Mouse (Mus musculus) adrenal gland, postnatal 25 days (tissue): ENCODE results near the gene Ptpra. TPM values are rescaled to one million over a fixed set of nuclear protein-coding genes. Genes with fewer than 3 reads are reported as not detected.
"Not testable (repeated sequence)": the region's sequence is repeated elsewhere in the genome, so short reads cannot be mapped to it uniquely, and the experiment has no call there.

Experiments
- DNase-seq: peaks from one replicate; pipeline ENCODE4 v3.0.0; 2021; ENCODE audit warnings: mixed read lengths
- total RNA-seq: library from RNA; stranded (reverse); gene quantifications from 2 replicates; pipeline ENCODE4 v1.2.3, GENCODE M21; 2021

Gene Ptpra
- total RNA-seq, 1 experiment from 2014 or later: 144 TPM

DNA sequence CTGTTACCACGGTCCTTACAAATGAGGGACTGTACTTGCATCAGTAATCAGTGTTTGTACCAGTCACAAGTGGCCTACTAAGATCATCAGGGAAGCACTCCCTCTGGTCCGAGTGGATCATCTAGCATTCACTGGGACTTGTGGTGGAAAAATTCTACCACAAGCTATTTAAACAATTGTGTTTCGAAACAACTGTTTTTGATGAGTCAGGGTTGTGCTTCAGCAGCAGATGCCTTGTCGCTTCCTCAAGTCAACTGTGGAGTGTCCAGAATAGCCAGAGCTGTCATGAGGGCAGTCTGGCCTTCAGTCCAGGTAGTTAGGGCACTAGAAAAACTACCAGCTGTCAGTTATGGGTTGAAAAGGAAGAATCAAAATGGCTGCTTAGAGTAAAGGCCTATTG lies 38.5 kb downstream of the Ptpra start:
- DNase-seq: no peak

- DNase-seq: no peak
These were observed 41.1 kb downstream of the Ptpra start for GRCm38 (mm10) chr2:130491162-130491561.

DNA sequence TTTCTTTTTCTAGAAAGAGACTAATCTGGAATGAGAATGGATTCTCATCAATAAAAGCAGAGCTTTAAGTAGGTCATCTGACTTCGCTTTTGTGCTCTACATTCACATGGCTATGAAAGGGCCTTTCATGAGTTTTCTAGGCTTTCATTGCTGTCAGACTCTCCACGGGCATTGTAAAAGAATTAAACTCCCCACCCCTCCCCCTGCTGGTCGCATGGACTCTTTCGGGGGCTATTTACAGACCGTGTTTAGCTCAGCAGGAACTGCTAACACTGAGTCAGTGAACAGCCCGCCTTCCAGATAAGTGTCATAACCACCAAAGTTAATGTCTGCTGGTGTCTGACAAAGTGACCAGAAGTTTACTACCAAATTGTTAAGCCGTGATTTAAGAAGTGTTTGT lies 41.5 kb downstream of the Ptpra start:
- no peak for DNase-seq

- not testable (repeated sequence) for DNase-seq
These were observed 45.0 kb downstream of the Ptpra start for GRCm38 (mm10) chr2:130495114-130495513.

DNA sequence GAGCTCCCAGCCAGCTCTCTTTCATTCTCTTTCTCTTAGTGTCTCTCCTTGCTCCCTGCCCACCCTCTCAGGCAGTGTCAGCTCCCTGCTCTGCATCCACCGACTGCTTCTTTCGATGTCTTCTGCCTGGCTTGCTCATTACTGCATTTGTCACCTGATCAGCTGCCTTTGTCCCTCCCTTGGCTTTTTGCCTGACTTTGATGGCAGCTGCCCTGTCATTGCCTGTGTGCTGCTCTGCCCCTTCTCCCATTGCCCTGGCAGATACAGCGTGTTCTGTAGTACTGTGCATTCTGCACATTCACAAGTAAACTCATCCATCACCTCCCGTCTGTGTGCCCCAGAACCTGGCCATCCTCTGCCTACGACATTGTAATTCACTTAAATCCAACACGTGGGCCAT lies 46.0 kb downstream of the Ptpra start:
- peak; percentile 37 for DNase-seq

DNA sequence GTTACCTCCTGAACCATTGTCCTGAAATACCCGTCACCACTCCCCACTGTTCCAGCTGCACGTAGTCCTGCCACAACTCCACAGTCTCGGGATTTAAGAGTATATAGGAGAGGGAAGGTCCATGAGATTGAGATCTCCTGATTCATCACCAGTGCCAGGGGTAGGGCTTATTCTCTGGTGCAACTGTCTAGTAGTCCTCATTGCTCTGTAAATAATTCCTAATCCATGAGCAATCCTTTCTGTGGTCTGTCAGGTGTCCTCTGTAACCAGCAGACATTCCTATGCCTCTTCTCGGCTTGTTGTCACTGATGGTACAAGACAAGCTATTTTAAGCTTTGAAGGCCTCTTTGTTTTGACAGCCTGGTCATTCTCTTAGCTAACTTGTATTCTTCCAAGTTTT lies 46.9 kb downstream of the Ptpra start:
- no peak for DNase-seq

DNA sequence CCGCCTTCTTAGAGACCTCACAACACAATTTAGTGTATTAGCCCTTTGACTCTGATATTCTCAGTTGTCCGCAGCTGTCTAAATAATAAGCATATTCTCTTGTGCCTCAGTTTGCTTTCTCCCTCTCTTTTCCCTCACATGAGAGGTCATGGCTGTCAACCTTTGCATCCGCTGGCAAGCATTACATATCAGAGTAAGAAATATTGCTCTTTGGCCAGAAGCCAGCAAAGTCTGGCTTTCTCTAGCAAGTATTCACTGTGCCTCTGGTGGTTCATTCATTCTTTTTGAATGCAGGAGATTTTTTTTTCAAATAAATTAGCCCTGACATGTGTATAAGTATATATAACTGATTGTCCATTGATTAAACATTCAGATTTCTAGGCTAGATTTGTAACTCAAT lies 49.5 kb downstream of the Ptpra start:
- peak; percentile 31 for DNase-seq

- DNase-seq: no peak
These were observed 51.5 kb downstream of the Ptpra start for GRCm38 (mm10) chr2:130501556-130501955.

DNA sequence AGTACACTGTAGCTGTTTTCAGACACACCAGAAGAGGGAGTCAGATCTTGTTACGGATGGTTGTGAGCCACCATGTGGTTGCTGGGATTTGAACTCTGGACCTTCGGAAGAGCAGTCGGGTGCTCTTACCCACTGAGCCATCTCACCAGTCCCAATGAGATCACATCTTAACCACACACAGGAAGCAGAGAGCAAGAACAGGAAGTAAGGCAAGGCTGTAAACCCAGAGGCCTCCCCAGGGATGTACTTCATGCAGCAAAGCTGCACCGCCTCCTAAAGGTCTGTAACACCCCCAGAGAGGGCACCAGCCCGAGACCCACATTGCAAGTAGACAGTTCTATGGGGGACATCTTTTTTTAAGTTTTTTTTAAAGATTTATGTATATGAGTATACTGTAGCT lies 61.5 kb downstream of the Ptpra start:
- not testable (repeated sequence) for DNase-seq

DNA sequence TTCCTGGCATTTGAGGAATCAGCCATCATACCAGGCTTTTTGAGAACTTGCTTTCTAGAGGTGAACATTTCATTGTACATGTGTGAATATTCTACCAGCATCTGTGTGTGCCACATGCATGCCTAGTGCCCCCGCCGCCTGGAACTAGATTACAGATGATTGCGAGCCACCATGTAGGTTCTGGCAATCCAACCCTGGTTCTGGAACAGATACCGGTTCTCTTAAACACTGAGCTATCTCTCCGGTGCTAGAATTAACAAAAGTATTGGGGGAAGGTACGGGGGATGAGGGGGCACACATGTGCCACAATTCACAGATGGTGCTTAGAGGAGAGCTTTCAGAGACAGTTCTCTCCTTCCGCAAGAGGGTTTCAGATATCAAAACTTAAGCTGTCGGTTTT lies 63.8 kb downstream of the Ptpra start:
- DNase-seq: no peak

GRCm38 (mm10) chr2:130515791-130516190 lies 65.7 kb downstream of the Ptpra start:
- DNase-seq: no peak

DNA sequence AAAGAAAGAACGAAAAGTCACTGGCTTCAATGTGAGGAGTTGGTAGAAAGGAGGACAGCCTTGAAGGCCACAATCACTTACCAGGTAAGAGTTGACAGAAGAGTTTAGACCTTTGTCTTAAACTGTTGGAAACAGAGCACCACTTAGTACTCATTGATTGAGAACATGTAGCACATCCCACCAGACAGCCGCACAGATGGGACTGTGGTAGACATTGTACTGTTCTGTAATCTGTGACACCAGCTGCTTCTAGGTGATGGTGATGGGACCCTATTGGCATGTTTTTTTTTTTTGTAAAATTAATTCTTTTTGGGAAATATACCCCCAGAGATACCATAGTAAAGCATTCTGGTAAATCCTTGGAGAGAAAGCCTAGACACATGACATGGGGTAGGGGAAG lies 71.8 kb downstream of the Ptpra start:
- DNase-seq: no peak

DNA sequence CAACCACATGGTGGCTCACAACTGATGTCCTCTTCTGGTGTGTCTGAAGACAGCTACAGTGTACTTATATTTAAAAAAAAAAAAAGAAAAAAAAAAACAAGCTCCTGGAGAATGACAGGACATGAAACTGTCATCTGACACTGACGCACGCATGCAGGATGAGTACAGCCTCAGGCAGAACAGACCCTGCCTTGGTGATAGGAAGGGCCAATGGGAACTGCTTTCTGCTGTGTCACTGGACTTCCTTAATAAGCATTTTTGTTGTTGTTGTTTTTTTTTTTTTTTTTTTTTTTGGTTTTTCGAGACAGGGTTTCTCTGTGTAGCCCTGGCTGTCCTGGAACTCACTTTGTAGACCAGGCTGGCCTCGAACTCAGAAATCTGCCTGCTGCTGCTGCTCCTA lies 75.4 kb downstream of the Ptpra start:
- DNase-seq: not testable (repeated sequence)

DNA sequence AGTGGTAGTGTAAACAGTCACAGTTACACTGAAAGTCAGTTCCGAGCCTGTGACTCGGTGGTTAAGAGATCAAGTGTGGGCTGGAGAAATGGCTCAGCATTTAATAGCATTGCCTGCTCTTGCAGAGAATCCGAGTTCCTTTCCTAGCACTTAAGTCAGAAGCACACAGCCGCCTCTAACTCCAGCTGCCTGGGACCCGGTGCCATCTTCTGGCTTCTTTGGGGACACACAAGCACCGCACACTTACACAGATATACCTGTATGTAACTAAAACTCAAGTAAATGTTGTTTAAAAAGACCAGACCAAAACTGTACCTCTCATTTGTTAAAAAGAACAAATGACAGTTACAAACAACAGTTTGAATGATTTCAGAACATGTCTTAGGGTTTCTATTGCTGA lies 78.4 kb downstream of the Ptpra start:
- no peak for DNase-seq

DNA sequence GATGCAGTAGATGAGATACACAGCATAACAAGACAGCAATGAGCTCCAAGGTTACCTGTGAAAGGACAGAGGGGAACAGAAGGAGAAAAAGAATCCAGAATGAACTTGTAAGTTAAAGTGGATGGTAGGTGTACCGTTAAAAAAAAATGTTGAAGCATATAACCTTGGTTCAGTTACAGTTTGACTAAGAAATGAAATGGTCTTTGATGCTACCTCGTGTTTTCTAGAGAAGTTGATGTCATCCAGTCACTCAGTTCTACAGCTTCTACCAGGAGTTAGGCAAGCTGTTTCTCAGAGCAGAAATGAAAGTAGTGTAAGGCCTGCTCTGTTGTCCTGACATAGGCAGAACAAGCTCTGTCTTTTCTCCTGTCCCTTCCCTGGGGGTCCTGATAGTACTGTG lies 79.2 kb downstream of the Ptpra start:
- DNase-seq: no peak

GRCm38 (mm10) chr2:130529925-130530324 lies 79.8 kb downstream of the Ptpra start:
- no peak for DNase-seq

GRCm38 (mm10) chr2:130532201-130532600 lies 82.1 kb downstream of the Ptpra start:
- no peak for DNase-seq

GRCm38 (mm10) chr2:130535017-130535416 lies 84.9 kb downstream of the Ptpra start:
- DNase-seq: no peak

- DNase-seq: no peak
These were observed 86.8 kb downstream of the Ptpra start for GRCm38 (mm10) chr2:130536890-130537289.

DNA sequence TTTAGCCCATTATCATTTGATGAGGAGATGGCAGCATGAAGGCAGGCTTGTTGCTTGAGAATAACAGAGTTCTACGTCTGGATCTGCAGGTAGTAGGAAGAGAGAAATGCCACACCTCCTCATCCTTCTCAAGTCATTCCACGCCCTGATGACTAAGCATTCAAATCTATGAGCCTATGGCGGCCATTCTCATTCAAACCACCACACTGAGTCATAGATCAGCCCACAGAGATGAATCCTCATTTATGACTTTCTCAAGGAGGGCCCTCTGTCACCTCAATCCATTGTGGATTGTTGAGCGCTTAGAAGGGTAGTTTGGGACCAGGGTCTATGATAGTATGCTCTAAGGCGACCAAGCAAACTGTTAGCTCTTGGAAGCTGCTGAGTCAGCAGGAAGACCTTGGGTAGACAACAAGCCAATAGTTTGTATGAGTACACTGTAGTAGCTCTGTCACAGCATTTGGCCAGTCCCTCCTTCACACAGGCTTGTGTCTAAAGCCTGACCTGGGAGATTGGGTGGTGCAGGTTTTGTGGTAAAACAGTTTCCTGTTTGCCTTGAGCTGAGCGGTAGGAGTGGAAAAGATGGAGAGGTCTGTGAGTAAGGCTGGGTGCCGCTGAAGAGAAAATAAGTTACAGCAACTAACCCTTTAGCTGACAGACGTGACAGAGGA lies 88.9 kb downstream of the Ptpra start:
- no peak for DNase-seq

DNA sequence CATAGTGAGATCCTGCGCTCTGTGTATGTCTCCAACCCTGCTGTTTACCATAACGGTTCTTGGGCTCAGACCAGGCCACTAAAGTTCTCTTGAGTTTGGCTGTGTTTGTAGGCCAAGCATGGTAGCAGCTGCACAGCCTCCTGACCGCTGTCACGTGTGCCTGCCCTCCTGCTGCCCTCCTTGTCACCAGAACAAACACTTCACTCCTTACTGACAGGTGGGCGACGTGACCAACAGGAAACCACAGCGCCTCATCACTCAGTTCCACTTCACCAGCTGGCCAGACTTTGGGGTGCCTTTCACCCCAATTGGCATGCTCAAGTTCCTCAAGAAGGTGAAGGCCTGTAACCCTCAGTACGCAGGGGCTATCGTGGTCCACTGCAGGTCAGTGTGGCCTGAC lies 90.2 kb downstream of the Ptpra start:
- DNase-seq: no peak

- DNase-seq: no peak
These were observed 96.9 kb downstream of the Ptpra start for GRCm38 (mm10) chr2:130546957-130547356.

DNA sequence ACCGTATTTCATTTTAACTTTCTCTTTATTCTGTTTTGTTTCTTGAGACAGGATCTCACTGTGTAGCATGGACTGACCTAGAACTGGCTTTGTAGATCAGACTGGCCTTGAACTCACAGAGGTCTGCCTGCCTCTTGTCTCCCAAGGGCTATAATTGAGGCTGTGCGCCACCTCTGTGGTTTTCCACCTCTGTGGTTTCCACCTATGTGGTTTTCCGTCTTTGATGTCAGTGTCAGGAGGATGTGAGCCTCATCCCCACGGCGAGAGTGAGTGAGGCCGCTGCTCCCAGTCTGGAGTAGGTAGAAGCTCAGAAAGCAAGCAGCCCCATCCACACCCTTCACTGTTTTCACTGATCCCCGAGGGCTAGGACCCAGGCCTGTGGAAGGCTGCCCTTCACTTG lies 104.8 kb downstream of the Ptpra start:
- DNase-seq: no peak

DNA sequence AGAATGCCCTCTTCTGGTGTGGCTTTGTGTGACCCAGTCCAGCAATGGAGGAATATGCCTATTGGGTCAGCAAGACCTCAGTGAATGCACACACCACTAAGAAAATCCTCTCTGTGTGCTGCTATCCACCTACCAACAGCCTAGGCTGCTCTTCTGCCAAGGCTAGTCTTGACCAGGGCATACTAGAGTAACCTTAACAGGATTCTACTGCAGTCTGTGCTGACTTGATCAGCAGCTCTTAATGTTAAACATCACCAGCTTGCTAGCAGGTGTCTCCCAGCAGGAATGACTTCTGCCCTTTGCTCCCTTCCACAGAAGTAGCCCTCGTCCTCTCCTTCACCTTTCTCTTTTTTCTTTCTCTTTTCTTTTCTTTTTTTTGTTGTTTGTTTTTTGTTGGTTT lies 106.2 kb downstream of the Ptpra start:
- no peak for DNase-seq

- DNase-seq: no peak
These were observed 107.4 kb downstream of the Ptpra start for GRCm38 (mm10) chr2:130557462-130557861.
